ENCODE assay signal across 8 mouse cellular contexts in genomic region chr11:60250971-60251643, GRCm38 (mm10). TPM values are rescaled to one million over a fixed set of nuclear protein-coding genes. Genes with fewer than 3 reads are reported as not detected.
DNase-seq lines count a peak whose midpoint lies in the region; ATAC-seq lines count a peak whose summit lies in the region.

No protein-coding gene starts in this region.

- H3K9ac ChIP-seq in forebrain, embryonic 14.5 days (ENCODE audit: low read length), result no peak overlapping the region
- H3K9ac ChIP-seq in forebrain, embryonic 12.5 days, result no peak overlapping the region

- DNase-seq in forebrain, embryonic 14.5 days (ENCODE audit: low spot score), result peak; percentile 68
- peak; percentile 31 for DNase-seq in CD4-positive helper T cell, adult 2 months (ENCODE audit: low read depth, low spot score)
- DNase-seq in c-Kit-negative CD71-positive TER-119-positive erythroid progenitor cells, embryonic 14.5 days (ENCODE audit: low read depth, low spot score), result peak; percentile 22
- peak; percentile 40 for DNase-seq in gastrocnemius, postnatal 14 days
- DNase-seq in kidney, postnatal 36 days, result peak; percentile 58 to 72
- peak; percentile 77 for DNase-seq in thymus, postnatal 4 days

- H3K27me3 ChIP-seq in forebrain, embryonic 14.5 days (replicated peaks; ENCODE audit: control insufficient read depth, insufficient read depth, low read length), result no peaks in the 10 kb centered on the region
- no peaks in the 10 kb centered on the region for H3K27me3 ChIP-seq in forebrain, embryonic 12.5 days

- H3K9me3 ChIP-seq in forebrain, embryonic 14.5 days (replicated peaks; ENCODE audit: control insufficient read depth, low read length), result no peaks in the 10 kb centered on the region
- H3K9me3 ChIP-seq in forebrain, embryonic 12.5 days, result no peaks in the 10 kb centered on the region

- H3K4me3 ChIP-seq in forebrain, embryonic 14.5 days (ENCODE audit: low read depth, low read length), result no peak overlapping the region
- no peak overlapping the region for H3K4me3 ChIP-seq in forebrain, embryonic 12.5 days (replicated peaks)

- 57% methylated on average over 6 of the region's 6 CpGs for WGBS in forebrain, embryonic 14.5 days
- 58% methylated on average over 6 of the region's 6 CpGs for WGBS in forebrain, embryonic 12.5 days

- H3K27ac ChIP-seq in forebrain, embryonic 14.5 days (ENCODE audit: low read depth, low read length), result no peak overlapping the region
- no peak overlapping the region for H3K27ac ChIP-seq in forebrain, embryonic 12.5 days

- ATAC-seq in forebrain, embryonic 14.5 days, result no peak
- ATAC-seq in forebrain, embryonic 12.5 days (ENCODE audit: low FRiP score), result no peak
- ATAC-seq in megakaryocyte-erythroid progenitor cell, adult 5-6 weeks (replicated peaks; ENCODE audit: low FRiP score, low TSS enrichment, poor library complexity, severe bottlenecking), result peak; percentile 80

- 0 out of 2 replicates have a peak, but pooled peaks cover 5% of the 10 kb centered on the region for H3K36me3 ChIP-seq in forebrain, embryonic 14.5 days (ENCODE audit: control insufficient read depth, insufficient read depth, low read length)
- no peaks in the 10 kb centered on the region for H3K36me3 ChIP-seq in forebrain, embryonic 12.5 days (replicated peaks)

- H3K4me1 ChIP-seq in forebrain, embryonic 14.5 days (ENCODE audit: control insufficient read depth, insufficient read depth, low read length), result peaks cover 13% of the 10 kb centered on the region; the same call in 1 of the 2 replicates
- H3K4me1 ChIP-seq in forebrain, embryonic 12.5 days, result peaks cover 13% of the 10 kb centered on the region

- H3K4me2 ChIP-seq in forebrain, embryonic 14.5 days (ENCODE audit: low read length), result no peak overlapping the region
- H3K4me2 ChIP-seq in forebrain, embryonic 12.5 days, result no peak overlapping the region

- intact Hi-C loops in gastrocnemius, postnatal 14 days (cut with DNase I; ENCODE audit: low total_unique reads), result no loop called here

RNA-seq across cellular contexts. Expression of gene Srebf1, which starts 28.7 kb away (rescaled TPM):
- 42.6 and 44.3 TPM in 2 replicates for polyA plus RNA-seq in forebrain, embryonic 14.5 days (2014; fragmentation: Nextera tagmentation; extraction: Ambion mirVana)
- polyA plus RNA-seq in forebrain, embryonic 12.5 days (2016; fragmentation: Nextera tagmentation; extraction: Ambion mirVana), result 58.0 and 58.1 TPM in 2 replicates
- 10 to 100 TPM; 20.9 to 24.5 TPM for total RNA-seq in gastrocnemius, postnatal 14 days (2021)
- total RNA-seq in megakaryocyte-erythroid progenitor cell, adult 5-6 weeks (2014; fragmentation: Nextera tagmentation), result 73.1 and 92.3 TPM in 2 replicates
- 32.3 and 80.9 TPM in 2 replicates for total RNA-seq in megakaryocyte-erythroid progenitor cell, adult 5-6 weeks (2017)

Comparison
In these comparisons a context has a peak if more than half of its experiments do, and no peak if none do; other contexts are left out.
1. DNase-seq: peak in every context shown above with its lines; median percentile 77 in thymus, postnatal 4 days; 68 in forebrain, embryonic 14.5 days; 65 in kidney, postnatal 36 days; 40 in gastrocnemius, postnatal 14 days; 31 in CD4-positive helper T cell, adult 2 months; 22 in c-Kit-negative CD71-positive TER-119-positive erythroid progenitor cells, embryonic 14.5 days.